Mouse (Mus musculus) brain, embryonic 14.5 days (tissue): ENCODE measurements around the gene Pdcd6. TPM values are rescaled to one million over a fixed set of nuclear protein-coding genes. Genes with fewer than 3 reads are reported as not detected.

Source experiments
- DNase-seq: peaks from one replicate; pipeline ENCODE4 v3.0.0-alpha.2; 2011; ENCODE audit warnings: low read depth
- CTCF ChIP-seq: fragments of 200-500 bp; IDR thresholded peaks from 2 replicates; pipeline ENCODE4 v1.5.1; 2012; ENCODE audit warnings: inconsistent platforms, mild to moderate bottlenecking, moderate library complexity, borderline replicate concordance; ENCODE audit not compliant: insufficient read depth, insufficient read length; ENCODE audit errors: extremely low read depth
- POLR2A ChIP-seq: fragments of 200-500 bp; IDR thresholded peaks from 2 replicates; pipeline ENCODE4 v1.6.1; 2012; ENCODE audit warnings: mild to moderate bottlenecking, inconsistent platforms, borderline replicate concordance; ENCODE audit not compliant: poor library complexity, insufficient read depth, insufficient read length, severe bottlenecking; ENCODE audit errors: extremely low read depth
- polyA plus RNA-seq: library from polyadenylated mRNA; depleted of rRNA; stranded (reverse); fragments of >200 nt; gene quantifications from 2 replicates; pipeline ENCODE4 v1.2.3, GENCODE M21; 2012

Gene Pdcd6
- polyA plus RNA-seq, 1 experiment = 112 TPM

DNA sequence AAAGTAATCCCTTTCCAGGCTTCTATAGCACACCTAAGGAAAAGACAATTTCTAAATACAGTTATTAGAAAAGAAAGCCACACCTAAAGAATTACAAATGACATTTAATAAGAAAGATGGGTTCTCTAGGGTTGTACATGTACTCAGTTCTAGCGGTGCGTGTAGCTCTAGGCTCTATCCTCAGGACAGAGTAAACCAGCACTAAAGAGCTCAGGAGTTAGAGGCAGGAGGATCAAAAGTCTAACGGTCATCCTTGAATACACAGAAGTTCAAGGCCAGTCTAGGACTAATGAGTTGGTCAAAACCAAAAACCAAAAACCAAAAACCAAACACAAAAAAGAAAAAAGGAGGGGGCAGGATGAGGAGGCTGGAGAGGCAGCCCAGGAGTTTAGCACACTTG lies 2.8 kb downstream of the Pdcd6 start:
- no peak for TF ChIP-seq POLR2A
- TF ChIP-seq CTCF = no peak
- DNase-seq = no peak

DNA sequence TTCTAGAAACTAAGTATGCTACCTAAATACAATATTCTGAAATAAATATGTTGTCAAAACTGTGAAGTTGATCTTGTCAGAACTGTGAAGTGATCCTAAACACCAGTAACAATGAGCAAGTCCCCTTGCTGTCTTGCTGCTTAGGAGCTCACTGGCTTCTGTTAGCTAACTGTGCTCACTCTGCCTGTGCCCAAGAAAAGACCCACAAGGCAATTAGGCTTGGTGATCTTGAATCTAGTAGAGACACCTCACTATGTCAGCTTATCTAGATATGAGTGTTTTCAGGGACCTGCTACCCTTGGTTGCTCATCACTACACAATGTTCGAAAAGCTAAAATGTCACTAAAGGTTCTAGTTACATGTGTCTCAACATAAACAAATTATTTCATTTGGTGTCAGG lies 11.6 kb downstream of the Pdcd6 start:
- TF ChIP-seq CTCF (no peak), POLR2A (no peak)
- no peak for DNase-seq

GRCm38 (mm10) chr13:74305380-74305779 lies 12.0 kb downstream of the Pdcd6 start:
- no peak for DNase-seq
- no peak for TF ChIP-seq CTCF
- TF ChIP-seq POLR2A = no peak

DNA sequence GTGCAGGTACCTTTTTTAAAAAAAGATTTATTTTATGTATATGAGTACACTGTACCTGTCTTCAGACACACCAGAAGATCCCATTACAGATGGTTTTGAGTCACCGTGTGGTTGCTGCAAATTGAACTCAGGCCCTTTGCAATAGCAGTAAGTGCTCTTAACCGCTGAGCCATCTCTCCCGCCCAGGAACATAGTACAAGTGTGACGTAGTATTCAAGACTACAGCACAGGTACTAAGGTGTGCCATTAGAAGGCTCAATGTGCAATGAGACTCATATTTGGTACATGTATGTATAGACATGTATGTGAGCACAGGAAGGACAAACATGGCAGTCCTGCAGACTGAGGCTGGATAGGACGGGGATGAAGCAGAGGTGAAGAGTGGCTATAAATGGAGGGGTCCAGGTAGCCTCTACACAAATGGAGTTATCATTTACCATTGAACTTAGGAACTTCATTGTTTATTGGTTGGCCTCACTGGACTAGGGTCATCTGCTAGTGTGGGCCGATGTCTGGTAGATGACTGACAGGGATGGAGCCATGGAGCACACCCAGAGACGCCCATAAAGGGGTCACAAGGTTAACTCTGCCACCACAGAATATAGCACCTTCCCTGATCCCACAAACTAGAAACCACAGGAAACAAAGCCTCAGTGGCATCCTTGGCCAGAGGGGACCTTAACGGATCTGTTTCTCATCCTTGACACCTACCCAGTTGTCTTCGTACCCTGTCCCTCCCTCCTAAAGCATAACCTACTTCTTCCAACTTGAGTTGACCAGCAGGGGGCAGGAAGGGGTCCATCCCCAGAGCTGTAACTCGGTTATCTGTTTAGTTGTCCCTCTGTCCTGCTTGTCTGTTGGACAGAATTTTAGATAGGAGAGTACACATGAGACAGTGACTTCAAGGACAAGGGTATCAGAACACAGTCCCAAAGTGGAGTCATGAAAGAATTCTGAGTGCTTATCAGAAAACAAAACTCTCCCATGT lies 15.0 kb downstream of the Pdcd6 start:
- DNase-seq = no peak

DNA sequence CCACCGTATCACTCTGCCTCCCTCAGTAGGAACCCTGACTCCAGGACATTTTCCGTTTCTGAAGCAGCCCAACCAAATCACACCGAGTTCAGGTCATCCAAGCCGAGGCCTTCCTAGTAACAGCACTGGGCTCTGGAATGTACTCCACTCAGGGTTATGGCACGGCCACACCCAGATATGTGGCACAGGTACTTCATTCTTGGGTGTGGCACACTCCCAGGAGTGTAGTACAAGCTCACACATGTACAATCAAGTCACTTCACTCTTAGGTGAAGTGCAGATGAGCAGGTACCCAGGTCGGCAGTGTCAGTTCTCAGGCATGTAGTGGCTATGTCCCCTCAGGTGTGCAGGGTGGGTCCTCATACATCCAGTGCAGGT lies 15.8 kb downstream of the Pdcd6 start:
- no peak for DNase-seq

More for the DNA sequence above, 15.0 kb downstream of the Pdcd6 start:
- TF ChIP-seq POLR2A (no peak), CTCF (peak; percentile 43; the same call in 1 of the 2 replicates)

DNA sequence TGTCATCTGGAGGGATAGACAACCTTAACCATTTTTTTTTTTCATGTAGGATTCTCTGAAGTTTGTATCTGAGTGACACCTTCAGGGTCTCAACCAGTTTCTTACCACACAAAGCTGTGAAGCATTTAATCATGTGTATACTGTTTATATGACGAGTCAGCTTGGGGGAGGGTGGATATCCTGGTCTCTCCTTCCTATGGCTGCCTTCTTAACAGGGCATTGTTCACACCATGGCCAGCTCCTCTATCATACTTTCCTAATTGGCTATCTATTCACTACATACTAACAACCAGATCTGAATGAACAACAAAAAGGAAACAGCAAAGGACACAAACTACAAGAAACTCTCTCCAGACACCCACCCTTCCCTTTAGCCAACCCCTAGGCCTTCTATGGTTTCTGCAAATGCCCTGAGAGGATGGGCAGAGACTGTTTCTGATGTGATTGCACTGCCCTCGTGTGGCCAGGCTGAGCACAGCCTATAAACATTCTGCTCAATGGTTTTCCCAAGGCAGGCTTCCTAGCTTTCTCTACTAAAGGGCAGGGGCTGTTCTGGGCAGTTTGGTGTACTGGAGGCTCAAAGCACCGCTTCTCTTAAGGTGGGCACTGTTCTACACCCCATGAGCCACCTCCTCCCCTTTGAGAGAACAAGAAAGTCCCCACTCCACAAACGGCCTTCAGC lies 16.3 kb downstream of the Pdcd6 start:
- peak; percentile 82 for DNase-seq
- peak; percentile 91 for TF ChIP-seq CTCF
- TF ChIP-seq POLR2A = no peak

More for the DNA sequence above, 15.8 kb downstream of the Pdcd6 start:
- TF ChIP-seq CTCF (no peak), POLR2A (no peak)

DNA sequence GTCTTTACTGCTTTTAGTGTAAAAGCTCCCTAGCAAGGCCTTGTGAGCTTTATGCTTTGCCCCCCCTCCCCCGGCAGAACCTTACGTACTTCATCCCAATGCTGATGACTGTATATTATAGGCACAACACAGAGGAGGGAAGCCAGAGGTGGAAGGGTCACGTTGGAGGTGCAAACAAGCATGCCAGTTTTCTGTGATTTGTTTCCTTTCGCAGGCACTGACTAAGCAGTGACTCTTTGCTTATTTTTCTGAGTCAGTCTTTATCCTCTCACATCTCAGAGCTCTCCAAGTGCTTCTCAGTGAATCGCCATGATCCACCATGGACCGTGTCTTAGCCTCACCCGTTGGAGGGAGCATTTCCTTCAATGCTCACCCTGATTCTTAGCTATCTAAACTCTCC lies 21.0 kb downstream of the Pdcd6 start:
- TF ChIP-seq POLR2A = no peak
- TF ChIP-seq CTCF = no peak
- DNase-seq = no peak

GRCm38 (mm10) chr13:74292167-74292566 lies 25.2 kb downstream of the Pdcd6 start, which contains the start of gene Ahrr:
Gene Ahrr, minus strand, starts transcription at chr13:74292331.
- DNase-seq = peak; percentile 49
- peak; percentile 39; the same call in 1 of the 2 replicates for TF ChIP-seq CTCF
- no peak for TF ChIP-seq POLR2A

DNA sequence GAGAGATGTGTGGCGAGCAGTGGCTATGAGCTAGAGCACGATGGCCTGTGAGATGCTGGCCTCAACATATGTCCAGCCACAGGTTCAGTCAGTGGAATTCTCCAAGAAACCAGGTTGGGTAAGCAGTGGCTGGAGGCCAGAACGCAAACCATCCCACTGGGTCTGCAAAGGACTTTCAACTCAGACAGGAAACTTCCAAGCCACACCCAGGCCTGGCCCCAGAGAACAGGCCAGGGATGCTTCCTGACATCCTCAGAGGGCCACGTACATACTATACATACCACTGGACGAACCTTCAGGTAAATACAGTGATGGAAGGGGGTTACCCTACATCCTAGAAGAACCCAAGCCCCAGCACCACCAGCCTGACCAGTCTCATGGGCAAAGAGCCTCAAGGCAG lies 27.7 kb downstream of the Pdcd6 start:
- DNase-seq = no peak
- TF ChIP-seq CTCF = no peak

DNA sequence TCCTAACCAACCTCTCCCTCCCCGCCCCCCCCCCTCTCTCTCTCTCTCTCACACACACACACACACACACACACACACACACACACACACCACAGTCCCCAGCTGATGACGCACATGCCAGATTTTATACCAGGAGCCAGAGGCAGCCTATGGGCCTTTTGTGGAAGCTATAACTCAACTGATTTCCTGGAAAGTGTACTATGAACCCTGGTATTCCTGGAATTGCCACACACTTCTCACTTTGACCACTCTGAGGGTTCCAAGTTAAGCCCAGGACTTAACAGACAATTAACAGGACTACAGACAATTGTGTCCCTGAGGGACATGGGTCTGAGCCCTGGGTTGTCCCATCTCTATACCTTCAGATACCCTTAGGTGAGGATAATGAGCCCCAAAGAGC lies 35.1 kb downstream of the Pdcd6 start:
- TF ChIP-seq CTCF = no peak
- no peak for TF ChIP-seq POLR2A
- no peak for DNase-seq

DNA sequence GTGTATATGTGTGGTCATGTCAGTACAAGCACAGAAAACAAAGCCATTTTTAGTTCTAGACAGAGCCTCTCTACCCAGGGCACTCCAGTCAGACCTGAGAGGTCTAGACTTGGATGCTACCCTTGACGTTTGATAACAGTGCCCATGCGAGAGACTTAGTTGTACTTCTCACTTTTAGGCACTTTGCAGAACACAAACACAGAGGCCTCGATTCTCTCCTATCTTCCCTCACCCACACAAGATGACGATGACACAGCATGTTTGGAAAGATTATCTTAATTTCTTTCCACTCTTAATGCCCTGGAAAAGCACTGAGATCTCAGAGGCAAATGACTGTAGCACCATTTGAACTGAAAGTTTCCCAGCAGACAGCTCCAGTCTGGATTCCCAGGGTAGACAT lies 41.7 kb downstream of the Pdcd6 start:
- no peak for DNase-seq
- TF ChIP-seq POLR2A = no peak
- TF ChIP-seq CTCF = no peak

DNA sequence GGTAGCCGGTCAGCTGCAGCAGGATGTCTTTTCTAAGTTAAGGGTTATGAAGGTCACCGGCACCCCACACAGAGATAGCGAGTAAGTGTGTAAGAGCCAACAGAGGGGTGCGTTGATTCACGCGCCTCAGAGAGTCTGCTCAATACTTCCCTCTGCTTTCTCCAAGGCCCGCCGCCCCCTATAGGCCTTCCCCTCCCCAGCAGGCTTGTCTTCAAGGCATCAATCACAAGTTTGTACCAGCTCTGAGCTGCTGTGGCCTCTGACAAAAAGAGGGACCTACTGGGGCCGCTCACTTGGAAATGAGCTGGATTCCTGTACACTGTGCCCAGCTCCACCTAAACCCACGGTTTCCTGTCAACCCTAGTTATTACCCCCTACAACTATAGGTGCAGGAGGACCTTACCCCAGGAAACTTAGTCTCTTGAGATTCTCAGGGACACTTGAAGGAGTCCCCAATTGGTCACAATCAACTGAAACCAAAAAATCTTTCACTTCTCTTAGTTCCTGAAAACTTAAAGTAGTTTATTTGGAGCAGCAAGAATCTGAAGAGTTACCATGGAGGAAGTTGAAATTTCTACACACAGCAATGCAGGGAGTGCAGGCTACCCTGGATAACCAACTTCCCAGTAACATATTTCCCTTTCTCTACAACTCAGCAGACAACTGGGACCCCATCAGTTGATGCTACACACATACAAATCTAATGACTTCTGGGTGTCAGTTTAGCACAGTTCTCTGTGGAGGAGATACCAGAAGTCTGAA lies 57.0 kb downstream of the Pdcd6 start:
- DNase-seq = peak; percentile 82
- TF ChIP-seq CTCF (peak; percentile 70), POLR2A (no peak; the same call in 1 of the 2 replicates)
